Comparison of ENCODE assay signal across 26 mouse cellular contexts in the genomic region with DNA sequence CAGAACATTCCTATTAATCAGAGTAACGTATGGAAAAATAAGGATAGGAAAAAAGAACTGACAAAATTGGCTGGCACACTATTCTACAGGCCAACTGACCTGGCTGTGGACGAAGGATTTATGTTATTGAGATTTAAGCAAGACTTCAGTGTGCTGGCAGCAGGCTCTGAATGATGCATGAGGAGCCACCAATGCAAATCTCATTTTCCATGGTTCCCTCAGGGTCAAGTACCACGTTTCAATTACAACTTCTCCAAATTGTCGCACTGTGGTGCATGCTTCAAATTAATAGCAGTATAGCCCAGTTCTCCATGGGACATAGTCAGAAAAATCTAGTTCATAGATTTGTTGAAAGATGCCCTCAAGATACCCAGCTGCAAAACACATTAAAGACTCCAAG. TPM values are rescaled to one million over a fixed set of nuclear protein-coding genes. Genes with fewer than 3 reads are reported as not detected.
DNase-seq lines count a peak whose midpoint lies in the region; ATAC-seq and TF ChIP-seq lines count a peak whose summit lies in the region.
"Had no signal": no experiment of that assay in that cellular context is flagged by ENCODE, and none has a peak within 500 bp of the region (broad histone marks: within the 10 kb centered on the region; RNA-seq: fewer than 3 reads in every experiment).

No protein-coding gene starts in this region.

- no peak for DNase-seq in midbrain, embryonic 11.5 days (ENCODE audit: low spot score, missing footprints)
- no peak for DNase-seq in neural tube, embryonic 11.5 days (ENCODE audit: low spot score)
- DNase-seq in neural tube, embryonic 10.5 days (ENCODE audit: extremely low spot score, low spot score), result no peak
- DNase-seq in midbrain, postnatal 0 days (ENCODE audit: low spot score), result peak; percentile 35
- no peak for DNase-seq in embryo, embryonic 10 days (ENCODE audit: low spot score)
- DNase-seq: adrenal gland, adult 2 months; adrenal gland, postnatal 14 days; cerebellum, adult 11-12 months; cerebellum, adult 8-10 months; cerebellum, postnatal 10 days; cerebellum, postnatal 36 days; forebrain, postnatal 0 days; gastrocnemius, adult 2 months; gastrocnemius, postnatal 14 days; heart, adult 18-20 months; heart, postnatal 14 days; heart, postnatal 4 days had no signal

- H3K27me3 ChIP-seq in midbrain, embryonic 11.5 days (ENCODE audit: control insufficient read depth, insufficient read depth, low read length), result no peaks in the 10 kb centered on the region
- no peaks in the 10 kb centered on the region for H3K27me3 ChIP-seq in midbrain, embryonic 15.5 days (replicated peaks)
- no peaks in the 10 kb centered on the region for H3K27me3 ChIP-seq in neural tube, embryonic 11.5 days (ENCODE audit: control insufficient read depth, insufficient read depth, low read length)
- H3K27me3 ChIP-seq in midbrain, postnatal 0 days (ENCODE audit: insufficient read depth, low read length), result no peaks in the 10 kb centered on the region
- H3K27me3 ChIP-seq: embryonic facial prominence, embryonic 12.5 days; embryonic facial prominence, embryonic 15.5 days; heart, embryonic 13.5 days; hindbrain, embryonic 15.5 days had no signal

- no peak overlapping the region for H3K9ac ChIP-seq in midbrain, embryonic 11.5 days (ENCODE audit: low read length)
- H3K9ac ChIP-seq in midbrain, embryonic 15.5 days, result no peak overlapping the region
- no peak overlapping the region for H3K9ac ChIP-seq in neural tube, embryonic 11.5 days (ENCODE audit: low read length)
- H3K9ac ChIP-seq in midbrain, postnatal 0 days (replicated peaks; ENCODE audit: low read length, poor library complexity, severe bottlenecking), result no peak overlapping the region
- H3K9ac ChIP-seq: embryonic facial prominence, embryonic 12.5 days; embryonic facial prominence, embryonic 15.5 days; forebrain, postnatal 0 days; heart, embryonic 13.5 days; hindbrain, embryonic 15.5 days had no signal

- no peak overlapping the region for H3K4me2 ChIP-seq in midbrain, embryonic 11.5 days
- no peak overlapping the region for H3K4me2 ChIP-seq in midbrain, embryonic 15.5 days
- H3K4me2 ChIP-seq in neural tube, embryonic 11.5 days (ENCODE audit: low read depth), result no peak overlapping the region
- H3K4me2 ChIP-seq in midbrain, postnatal 0 days (ENCODE audit: low read depth, low read length, poor library complexity, severe bottlenecking), result no peak overlapping the region
- H3K4me2 ChIP-seq: embryonic facial prominence, embryonic 12.5 days; embryonic facial prominence, embryonic 15.5 days; heart, embryonic 13.5 days; hindbrain, embryonic 15.5 days had no signal

- H3K9me3 ChIP-seq in midbrain, embryonic 11.5 days (ENCODE audit: control insufficient read depth, low read length), result no peaks in the 10 kb centered on the region
- no peaks in the 10 kb centered on the region for H3K9me3 ChIP-seq in midbrain, embryonic 15.5 days
- H3K9me3 ChIP-seq in neural tube, embryonic 11.5 days (ENCODE audit: control insufficient read depth, low read length), result no peaks in the 10 kb centered on the region
- no peaks in the 10 kb centered on the region for H3K9me3 ChIP-seq in midbrain, postnatal 0 days (ENCODE audit: low read length)
- H3K9me3 ChIP-seq: embryonic facial prominence, embryonic 12.5 days; embryonic facial prominence, embryonic 15.5 days; heart, embryonic 13.5 days; hindbrain, embryonic 15.5 days had no signal

- 0 out of 2 replicates have a peak, but pooled peaks have one; percentile 48 for ATAC-seq in midbrain, embryonic 11.5 days (ENCODE audit: low FRiP score)
- no peak for ATAC-seq in midbrain, embryonic 15.5 days (replicated peaks)
- ATAC-seq in neural tube, embryonic 11.5 days (ENCODE audit: insufficient read depth, low FRiP score, low TSS enrichment), result peak; percentile 9; the same call in 1 of the 2 replicates
- ATAC-seq in midbrain, postnatal 0 days (ENCODE audit: low FRiP score), result no peak
- ATAC-seq: CD4-positive, CD25-positive, alpha-beta regulatory T cell, adult 4 months; forebrain, embryonic 14.5 days; forebrain, postnatal 0 days had no signal

- peaks cover 11% of the 10 kb centered on the region for H3K4me1 ChIP-seq in midbrain, embryonic 11.5 days (ENCODE audit: control insufficient read depth, insufficient read depth, low read length)
- H3K4me1 ChIP-seq in midbrain, embryonic 15.5 days, result peaks cover 6% of the 10 kb centered on the region; the same call in 1 of the 2 replicates
- H3K4me1 ChIP-seq in neural tube, embryonic 11.5 days (ENCODE audit: control insufficient read depth, insufficient read depth, low read length), result peaks cover 17% of the 10 kb centered on the region
- H3K4me1 ChIP-seq in midbrain, postnatal 0 days (ENCODE audit: insufficient read depth, low read length), result no peaks in the 10 kb centered on the region; the same call in 1 of the 2 replicates
- H3K4me1 ChIP-seq: embryonic facial prominence, embryonic 12.5 days; embryonic facial prominence, embryonic 15.5 days had no signal

- TF ChIP-seq CTCF in midbrain, postnatal 0 days (IDR thresholded peaks at IDR 0.05), result no peak

- H3K4me3 ChIP-seq in midbrain, embryonic 11.5 days (ENCODE audit: low read depth, low read length), result no peak overlapping the region
- no peak overlapping the region for H3K4me3 ChIP-seq in midbrain, embryonic 15.5 days
- no peak overlapping the region for H3K4me3 ChIP-seq in neural tube, embryonic 11.5 days (ENCODE audit: low read depth, low read length)
- H3K4me3 ChIP-seq in midbrain, postnatal 0 days (ENCODE audit: low read depth, low read length), result no peak overlapping the region
- H3K4me3 ChIP-seq: embryonic facial prominence, embryonic 12.5 days; embryonic facial prominence, embryonic 15.5 days; gastrocnemius, adult 2 months; heart, embryonic 13.5 days; hindbrain, embryonic 15.5 days had no signal

- no peak overlapping the region for H3K27ac ChIP-seq in midbrain, embryonic 11.5 days (ENCODE audit: low read depth, low read length)
- H3K27ac ChIP-seq in midbrain, embryonic 15.5 days, result no peak overlapping the region
- H3K27ac ChIP-seq in neural tube, embryonic 11.5 days (ENCODE audit: low read depth, low read length), result no peak overlapping the region
- H3K27ac ChIP-seq in midbrain, postnatal 0 days (ENCODE audit: low read depth, low read length), result no peak overlapping the region
- H3K27ac ChIP-seq: embryonic facial prominence, embryonic 12.5 days; embryonic facial prominence, embryonic 15.5 days; gastrocnemius, adult 2 months; heart, embryonic 13.5 days; hindbrain, embryonic 15.5 days had no signal

- 43% methylated on average over 4 of the region's 4 CpGs for WGBS in midbrain, embryonic 11.5 days
- 25% methylated on average over 4 of the region's 4 CpGs for WGBS in midbrain, embryonic 15.5 days
- WGBS in neural tube, embryonic 11.5 days, result 38% methylated on average over 4 of the region's 4 CpGs
- WGBS in midbrain, postnatal 0 days, result 24% methylated on average over 4 of the region's 4 CpGs

- H3K36me3 ChIP-seq in midbrain, embryonic 11.5 days (ENCODE audit: control insufficient read depth, insufficient read depth, low read length), result no peaks in the 10 kb centered on the region
- H3K36me3 ChIP-seq in midbrain, embryonic 15.5 days (replicated peaks), result no peaks in the 10 kb centered on the region
- no peaks in the 10 kb centered on the region for H3K36me3 ChIP-seq in neural tube, embryonic 11.5 days (ENCODE audit: control insufficient read depth, insufficient read depth, low read length)
- H3K36me3 ChIP-seq in midbrain, postnatal 0 days (ENCODE audit: insufficient read depth, low read length), result no peaks in the 10 kb centered on the region
- H3K36me3 ChIP-seq: embryonic facial prominence, embryonic 12.5 days; embryonic facial prominence, embryonic 15.5 days; heart, embryonic 13.5 days; hindbrain, embryonic 15.5 days had no signal

RNA-seq across cellular contexts. Expression of a gene that starts 50.6 kb away (rescaled TPM):
- 31.9 and 34.0 TPM in 2 replicates for polyA plus RNA-seq in midbrain, embryonic 11.5 days (2014; fragmentation: Nextera tagmentation; extraction: Ambion mirVana)
- 16.9 and 19.9 TPM in 2 replicates for polyA plus RNA-seq in midbrain, embryonic 15.5 days (2015; fragmentation: Nextera tagmentation; extraction: Ambion mirVana)
- polyA plus RNA-seq in neural tube, embryonic 11.5 days (2014; fragmentation: Nextera tagmentation; extraction: Ambion mirVana), result 45.2 and 50.5 TPM in 2 replicates
- 20.7 and 21.9 TPM in 2 replicates for total RNA-seq in midbrain, postnatal 0 days (2014; rRNA removed)
- polyA plus RNA-seq in midbrain, postnatal 0 days (2015; fragmentation: Nextera tagmentation; extraction: Ambion mirVana), result 7.9 TPM in 2 replicates
- total RNA-seq: MEL had no signal
- polyA plus RNA-seq: C2C12 had no signal

Comparison
In these comparisons a context has a peak if more than half of its experiments do, and no peak if none do; other contexts are left out.
1. ATAC-seq: peak in midbrain, embryonic 11.5 days (single experiment) and neural tube, embryonic 11.5 days (single experiment); none in midbrain, embryonic 15.5 days (single experiment) and midbrain, postnatal 0 days (single experiment).